Mouse (Mus musculus) cerebellum, adult 18-20 months (tissue): Measurements from ENCODE around the gene 2410004B18Rik.
"Not testable (repeated sequence)": the region's sequence is repeated elsewhere in the genome, so short reads cannot be mapped to it uniquely, and the experiment has no call there.

Experiments used
- DNase-seq, 2 experiments: peaks; one replicate each; pipeline ENCODE4 v3.0.0; 2021

Gene 2410004B18Rik

DNA sequence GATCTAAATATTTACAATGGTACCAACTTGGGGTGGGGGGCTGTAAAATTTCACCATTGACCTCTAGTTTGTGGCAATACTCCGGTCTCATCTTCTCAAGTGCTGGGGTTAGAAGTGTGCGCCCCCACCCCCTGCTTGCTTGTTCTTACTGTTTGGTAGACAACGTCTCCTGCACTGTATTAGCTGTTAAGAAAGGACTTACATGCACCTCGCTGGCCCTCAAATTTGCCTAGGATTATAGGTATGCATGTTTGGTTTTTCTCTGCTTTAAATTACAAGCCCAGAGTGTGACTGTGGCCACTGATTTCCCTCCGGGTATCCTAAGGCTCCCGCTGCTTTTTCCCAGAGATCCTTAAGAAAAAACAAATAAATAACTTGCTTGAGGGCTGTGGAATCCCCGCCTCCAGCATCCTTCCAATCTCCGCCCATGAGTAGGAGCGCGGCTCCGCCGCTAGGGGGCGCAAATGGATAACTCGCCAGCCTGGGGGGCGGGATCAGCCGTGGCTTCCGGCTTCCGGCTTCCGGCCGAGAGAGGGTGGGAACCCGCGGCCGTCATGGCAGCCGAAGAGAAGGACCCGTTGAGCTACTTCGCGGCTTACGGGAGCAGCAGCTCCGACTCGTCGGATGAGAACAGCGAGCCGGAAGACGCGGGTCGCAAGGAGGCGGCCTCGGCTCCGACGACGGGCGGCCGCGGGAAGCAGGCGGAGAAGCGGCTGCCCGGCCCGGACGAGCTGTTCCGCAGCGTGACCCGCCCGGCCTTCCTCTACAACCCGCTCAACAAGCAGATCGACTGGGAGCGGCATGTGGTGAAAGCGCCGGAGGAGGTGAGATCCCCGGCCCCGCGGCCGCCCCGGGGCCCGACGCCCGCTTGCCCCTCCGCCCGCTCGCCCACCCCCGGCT, at the start of gene 2410004B18Rik:
2410004B18Rik (plus strand) TSS at position 510 of the 900 bp plus-strand sequence.
- peak; percentile 89 to 94 for DNase-seq

DNA sequence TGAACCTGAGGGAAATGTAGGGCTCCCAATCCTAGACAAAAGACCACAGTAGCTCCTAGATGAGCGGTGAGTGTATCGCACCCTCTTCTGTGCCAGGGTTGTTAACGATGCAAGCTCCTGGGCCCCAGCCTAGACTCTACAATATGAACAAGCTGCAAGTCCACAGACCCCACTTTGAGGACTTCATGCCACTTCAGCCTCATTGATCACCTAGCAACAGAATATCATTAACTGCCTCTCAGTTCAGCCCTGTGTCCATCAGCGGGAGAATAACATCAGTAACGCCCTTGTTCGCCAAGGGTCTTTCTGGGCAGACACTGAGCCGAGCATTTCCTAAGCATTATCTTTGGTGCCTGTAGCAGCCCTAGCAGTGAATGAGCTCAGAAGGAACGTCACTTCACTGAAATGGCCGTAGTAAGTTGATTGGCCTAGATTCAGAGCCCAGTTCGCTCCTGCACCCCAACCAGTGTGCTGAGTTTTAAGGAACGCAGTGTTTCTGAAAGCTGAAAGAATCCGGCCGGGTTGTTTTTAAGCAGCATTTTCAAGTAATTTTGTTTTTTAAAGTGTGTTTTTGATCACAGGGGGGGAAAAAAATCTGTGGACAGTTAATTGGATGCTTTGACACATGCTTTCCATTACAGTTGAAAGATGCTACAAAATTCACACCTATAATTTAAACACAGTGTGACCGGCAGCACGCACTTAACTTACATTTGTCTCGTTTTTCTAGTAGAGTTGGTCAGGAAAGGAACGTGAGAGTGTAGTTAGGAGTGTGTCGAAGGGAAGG, 47.3 kb upstream of the 2410004B18Rik start:
- no peak for DNase-seq

DNA sequence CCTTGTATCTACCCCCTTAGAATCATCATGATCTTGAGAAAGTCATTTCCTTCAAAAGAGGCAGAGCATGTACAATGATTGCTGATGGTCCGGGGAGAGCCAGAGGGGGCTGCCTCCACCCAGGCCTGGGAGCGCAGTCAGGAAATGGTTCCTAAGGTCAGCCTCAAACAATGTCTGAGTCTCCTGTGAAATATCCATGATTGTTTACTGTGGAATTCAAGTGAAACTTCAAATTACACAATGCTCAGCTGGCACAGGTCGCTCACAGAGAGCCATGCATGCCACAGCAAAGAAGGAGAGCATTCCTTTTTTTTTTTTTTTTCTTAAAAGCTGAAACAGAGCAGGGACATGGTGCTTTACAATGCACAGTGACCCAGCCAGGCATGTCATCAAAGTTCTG, 45.4 kb upstream of the 2410004B18Rik start:
- no peak for DNase-seq

DNA sequence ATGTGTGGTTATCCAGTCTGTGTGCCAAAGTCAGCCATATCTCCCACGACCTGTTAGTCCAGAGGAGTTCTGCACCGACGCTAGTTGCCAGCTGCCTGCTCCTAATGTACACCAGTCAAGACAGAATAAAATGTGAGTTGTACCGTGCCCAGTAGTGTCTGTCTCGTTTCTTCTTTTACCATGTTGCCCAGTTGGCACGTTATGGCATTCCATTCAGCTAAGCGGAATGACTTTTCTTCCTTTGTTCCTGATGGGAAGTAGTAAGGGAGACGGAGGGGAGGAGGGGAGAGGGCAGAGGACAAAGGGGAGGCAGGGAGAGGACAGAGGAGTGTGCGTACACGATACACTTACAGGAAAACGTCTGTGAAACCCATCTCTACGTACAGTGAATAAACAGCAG, 43.7 kb upstream of the 2410004B18Rik start:
- DNase-seq = no peak

DNA sequence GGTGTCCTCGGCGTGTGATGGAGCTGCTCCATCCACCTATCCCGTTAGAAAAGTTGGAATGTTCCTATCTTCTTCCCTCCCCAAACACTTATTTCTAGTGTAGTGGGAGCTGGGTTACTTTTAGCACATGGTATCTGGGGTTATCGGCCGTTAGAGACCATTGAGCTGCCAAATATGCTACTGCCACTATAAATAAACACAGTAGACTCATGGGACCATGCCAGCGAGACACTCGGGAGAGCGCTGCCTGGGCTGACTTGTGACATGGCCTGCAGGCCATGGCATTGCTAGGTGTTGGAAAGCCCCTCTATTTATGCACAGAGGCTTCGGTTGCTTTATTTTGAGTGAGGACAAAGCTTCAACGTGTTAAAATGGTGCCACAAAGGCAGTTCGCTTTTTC, 40.1 kb upstream of the 2410004B18Rik start:
- DNase-seq = no peak

DNA sequence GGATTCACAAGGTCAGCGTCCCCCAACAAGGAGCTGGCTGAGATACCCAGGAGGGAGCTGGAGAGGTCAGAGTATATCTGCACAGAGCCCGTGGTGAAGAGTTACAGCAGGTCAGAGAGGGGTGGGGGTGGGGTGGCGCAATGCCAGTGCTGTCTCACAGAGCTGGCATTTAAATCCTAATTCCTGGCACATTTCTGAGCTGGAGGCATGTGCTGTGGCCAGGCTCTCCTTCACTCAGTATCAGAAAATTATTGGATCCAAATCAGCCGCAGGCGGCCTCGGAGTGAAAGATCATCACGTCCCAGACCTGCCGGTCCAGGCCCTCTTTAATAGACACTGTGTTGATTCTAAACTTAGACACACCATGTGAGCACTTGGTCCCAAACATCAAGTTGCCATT, 38.0 kb upstream of the 2410004B18Rik start:
- DNase-seq = no peak

DNA sequence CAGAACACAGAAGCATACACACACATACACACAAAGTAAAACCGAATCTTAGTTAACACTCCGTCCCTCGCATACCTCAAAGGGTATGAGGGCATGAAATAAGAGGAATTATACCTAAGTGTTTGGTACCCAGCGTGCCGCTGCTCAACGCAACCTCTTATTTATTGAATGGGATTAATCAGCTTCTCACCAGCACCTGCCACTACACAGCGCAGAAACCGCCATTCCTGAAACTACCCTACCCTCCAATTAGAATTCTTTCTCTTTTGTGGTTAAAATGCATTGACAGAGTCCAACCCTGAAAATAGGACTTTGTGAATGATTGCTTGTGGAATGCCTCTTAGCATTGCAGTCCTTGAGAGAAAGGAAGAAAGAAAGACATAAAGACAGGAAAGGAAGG, 34.3 kb upstream of the 2410004B18Rik start:
- no peak for DNase-seq

DNA sequence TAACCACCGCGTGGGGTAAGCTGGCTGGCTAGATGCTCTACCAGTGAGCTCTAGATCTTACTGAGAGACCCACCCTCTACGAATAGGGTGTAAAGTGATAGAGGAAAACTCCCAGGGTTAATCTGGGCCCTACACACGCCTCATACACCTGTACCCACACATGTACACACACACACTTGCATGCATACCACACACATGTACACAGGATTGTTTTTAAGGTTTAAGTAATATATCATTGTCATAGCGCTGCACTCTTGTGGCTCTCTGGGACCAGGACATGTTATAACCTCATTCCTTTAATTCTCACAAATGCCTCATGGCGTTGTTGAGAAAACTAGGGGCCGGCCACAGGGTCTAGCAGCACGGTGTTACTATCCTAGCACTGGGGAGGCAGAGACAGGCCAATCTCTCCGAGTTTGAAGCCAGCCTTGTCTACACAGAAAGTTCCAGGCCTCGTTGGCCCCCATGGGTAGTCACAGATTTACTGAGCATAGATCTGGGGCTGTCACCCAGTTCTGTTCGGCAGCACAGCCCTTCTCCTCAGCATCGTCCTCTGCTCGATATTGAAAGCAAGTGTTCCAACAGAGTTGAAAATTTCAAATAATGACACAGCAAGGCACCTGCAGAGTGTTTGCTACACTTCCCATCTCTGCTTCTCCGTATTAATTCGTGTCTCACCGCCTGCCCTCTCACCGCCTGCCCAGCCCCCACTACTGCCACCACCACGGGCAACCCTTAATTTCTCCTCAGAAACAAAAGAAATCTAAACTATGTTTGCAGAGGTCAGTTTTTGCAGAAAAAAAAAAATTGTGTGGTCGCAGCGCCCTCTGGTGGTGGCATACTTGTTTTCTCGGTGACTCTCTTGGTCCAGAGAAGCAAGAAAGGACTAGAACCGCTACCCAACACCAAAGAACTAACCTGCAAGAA, 32.7 kb upstream of the 2410004B18Rik start:
- peak; percentile 24 to 65 for DNase-seq

DNA sequence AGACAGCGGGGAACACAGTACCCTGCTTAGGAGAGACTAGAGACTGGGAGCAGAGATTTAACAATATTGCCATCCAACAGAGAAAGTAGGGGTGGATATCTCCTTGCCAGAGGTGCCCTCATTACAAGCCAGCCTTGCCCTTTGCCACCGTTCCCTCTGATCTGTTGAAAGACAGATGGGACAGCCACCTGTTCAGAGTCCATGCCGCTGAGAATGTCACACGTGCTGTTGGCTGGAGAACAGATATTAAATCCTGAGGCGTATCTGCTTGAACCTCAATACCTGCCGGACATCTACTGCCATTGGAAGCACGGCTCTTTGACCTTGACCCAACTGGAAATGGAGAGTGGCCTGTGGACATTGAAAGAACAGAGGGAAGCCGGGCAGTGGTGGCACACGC, 31.2 kb upstream of the 2410004B18Rik start:
- DNase-seq = no peak

DNA sequence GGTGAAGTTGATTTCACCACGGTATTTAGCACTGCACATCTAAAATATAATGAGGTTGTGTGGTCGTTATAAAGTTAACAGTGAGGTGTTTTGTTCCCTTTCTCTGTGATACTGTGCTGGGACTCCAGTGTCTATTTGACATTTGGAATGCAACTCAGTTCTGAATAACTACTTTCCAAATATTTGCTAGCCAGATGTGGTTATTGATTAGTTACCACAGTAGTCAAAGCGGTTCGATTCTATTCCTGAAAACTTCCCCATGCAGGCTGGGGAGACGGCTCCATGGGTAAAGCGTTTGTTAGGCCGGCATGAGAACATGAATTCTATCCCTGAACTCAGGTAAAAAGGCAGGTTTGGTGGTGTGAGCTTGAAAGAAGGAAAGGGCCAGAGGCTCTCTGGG, 25.3 kb upstream of the 2410004B18Rik start:
- no peak for DNase-seq

DNA sequence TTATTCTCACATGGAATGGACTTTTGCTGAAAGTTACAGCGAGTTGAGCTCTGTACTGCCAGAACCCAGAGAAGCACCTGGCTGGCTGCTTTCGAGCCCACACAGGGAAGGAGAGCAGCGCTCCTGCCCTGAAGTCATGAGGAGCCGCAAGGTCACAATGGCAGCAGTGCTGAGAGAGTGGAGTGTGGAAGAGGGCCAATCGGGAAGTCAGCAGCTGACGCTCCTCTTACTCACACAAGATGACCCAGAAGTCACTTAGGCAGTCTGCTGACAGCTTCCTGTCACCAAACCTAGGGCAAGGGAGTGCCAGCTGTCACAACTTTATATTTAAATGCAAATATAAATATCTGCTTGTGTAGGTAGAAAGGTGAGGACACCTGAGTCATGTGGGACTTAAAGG, 24.6 kb upstream of the 2410004B18Rik start:
- no peak for DNase-seq

DNA sequence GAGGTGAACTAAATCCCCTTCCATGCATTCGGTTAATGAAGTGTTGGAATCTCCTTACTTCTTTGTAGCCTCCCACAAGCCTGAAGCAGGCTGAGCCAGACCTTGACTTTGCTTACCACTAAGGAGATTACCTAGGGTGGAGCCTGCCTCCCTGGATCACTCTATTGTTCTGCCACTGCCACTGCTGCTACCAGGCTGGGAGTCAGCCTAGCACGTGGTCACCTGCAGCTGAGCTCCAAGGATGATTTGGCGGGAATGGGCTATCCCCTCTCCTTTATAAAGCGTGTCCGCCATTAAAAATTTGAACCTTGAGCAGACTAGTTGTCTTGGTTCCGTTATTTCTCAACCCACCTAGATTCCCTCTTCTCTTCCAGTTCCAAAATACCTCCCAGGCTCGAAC, 23.9 kb upstream of the 2410004B18Rik start:
- DNase-seq = not testable (repeated sequence)

DNA sequence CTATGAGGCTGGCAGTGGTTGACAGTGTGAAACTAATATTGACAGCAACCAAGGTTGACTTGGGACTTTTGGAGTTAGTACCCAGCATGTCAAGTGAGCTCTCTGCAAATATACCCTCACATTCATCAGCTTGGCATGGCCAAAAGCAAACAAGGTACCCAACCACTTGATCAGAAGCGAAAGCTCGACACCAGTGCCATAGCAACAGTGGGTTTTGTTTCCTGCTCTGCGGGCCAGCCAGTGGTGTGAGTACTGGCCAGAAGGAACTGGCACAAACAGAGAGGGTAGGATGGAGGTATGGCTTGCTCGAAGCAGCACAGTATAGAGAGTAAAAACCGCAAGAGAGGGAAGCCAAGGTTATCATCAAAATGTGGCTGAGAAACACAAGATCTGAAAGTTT, 21.4 kb upstream of the 2410004B18Rik start:
- no peak for DNase-seq

DNA sequence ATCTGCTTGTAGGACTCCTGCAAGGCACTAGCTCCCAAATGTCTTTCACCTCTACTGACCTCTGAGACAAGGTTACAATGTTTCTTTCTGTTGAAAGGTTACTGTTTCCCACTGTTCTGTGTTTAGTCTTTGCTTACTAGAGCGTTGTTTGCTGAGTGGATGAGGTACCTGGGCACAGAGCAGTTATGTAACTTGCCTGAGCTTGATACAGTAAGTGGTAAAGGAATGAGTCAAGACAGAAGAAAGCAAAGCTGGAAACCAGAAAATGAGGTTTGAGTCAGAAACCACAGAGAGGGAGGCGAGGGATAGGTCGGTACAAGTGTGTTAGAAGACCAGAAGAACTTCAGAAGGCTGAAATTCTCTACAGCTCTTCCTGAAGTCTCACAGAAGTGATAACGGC, 21.0 kb upstream of the 2410004B18Rik start:
- no peak for DNase-seq

DNA sequence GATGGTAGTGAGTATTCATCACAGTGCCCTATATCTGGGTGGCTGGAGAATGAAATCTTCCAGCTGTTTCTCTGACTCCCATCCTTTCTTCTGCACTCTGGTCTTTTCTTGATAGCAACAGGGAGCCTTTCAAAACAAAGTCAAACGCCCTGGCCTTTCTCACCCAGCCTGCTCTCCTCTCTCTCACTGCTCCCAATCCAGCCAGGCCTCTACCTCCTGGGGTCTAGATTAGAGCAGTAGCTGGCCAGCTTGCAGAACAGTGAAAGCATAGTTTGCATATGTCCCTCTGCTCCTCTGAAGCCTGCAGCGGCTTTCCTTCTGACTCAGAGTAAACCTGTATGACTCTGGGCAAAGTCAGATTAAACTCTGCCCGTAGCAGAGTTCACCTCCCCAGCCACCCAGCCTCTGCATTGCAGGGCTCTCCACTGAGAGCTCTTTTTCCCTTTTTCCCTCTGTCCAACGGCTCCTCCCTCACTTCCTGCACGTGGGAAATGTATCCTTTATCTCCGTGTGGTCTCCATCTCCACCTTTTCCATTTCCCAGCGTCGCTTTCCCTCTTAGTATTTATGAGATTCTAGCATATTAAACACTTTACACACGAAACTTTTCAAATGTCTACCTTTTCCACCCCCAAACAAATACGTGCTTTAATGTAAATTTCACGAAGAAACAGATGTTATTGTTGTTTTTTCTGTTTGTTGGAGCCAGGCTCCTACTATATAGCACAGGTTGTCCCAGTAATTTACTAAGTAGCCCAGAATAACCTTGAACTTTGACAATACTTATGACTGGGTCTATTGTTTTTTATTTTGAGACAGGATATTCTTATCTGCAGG, 15.6 kb upstream of the 2410004B18Rik start, which contains the start of gene Bcl10:
Bcl10 (plus strand) TSS at position 786 of the 836 bp plus-strand sequence.
- no peak for DNase-seq

DNA sequence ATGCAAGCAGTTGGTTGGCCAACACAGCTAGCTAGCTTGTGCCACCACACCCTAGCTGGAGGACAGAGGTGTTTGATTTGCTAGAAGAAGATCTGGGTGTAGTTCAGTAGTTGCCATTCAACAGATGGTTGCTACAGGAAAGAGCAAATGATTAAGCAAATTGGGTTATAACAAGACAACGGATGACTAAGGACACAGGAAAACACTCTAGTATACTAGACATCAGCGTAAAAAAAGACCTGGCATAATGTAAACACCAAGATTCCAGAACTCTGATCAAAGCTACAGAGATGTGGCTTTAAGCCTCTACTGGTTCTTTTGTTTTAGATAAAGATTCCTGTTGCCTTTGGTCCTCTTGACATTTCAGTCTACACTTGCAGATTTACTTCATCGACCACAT, 14.8 kb upstream of the 2410004B18Rik start:
- no peak for DNase-seq

DNA sequence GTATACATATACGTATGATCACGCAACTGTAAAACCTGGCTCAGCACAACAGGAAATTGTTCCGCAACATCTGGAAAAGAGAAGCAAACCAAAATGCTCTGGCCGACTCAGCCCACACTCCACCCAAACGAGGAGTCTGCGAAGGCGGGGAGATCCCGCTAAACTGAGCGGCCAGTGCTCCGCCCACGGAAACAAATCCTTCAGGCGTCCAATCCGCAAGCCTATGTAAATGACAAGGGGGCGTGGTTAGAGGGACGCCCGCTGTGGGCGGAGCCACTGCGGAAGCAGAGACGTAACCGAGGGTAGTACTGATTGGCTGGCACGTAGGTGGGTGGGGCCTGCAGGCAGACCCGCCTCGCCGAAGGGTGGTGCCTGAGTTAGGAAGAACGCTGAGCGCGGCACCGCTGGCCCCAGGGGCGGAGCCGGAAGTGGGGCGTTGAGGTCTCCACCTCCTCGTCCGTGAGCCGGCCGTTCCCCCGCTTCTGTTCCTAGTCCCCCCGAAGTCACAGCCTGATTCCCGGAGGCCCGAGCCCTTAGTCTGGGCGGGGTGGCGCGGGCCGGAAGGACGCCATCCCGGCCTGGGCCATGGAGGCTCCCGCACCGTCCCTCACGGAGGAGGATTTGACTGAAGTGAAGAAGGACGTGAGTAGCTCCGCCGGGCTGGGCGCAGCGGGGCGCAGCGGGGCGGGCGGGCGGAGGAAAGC, 13.8 kb upstream of the 2410004B18Rik start:
- peak; percentile 97 to 99 for DNase-seq

DNA sequence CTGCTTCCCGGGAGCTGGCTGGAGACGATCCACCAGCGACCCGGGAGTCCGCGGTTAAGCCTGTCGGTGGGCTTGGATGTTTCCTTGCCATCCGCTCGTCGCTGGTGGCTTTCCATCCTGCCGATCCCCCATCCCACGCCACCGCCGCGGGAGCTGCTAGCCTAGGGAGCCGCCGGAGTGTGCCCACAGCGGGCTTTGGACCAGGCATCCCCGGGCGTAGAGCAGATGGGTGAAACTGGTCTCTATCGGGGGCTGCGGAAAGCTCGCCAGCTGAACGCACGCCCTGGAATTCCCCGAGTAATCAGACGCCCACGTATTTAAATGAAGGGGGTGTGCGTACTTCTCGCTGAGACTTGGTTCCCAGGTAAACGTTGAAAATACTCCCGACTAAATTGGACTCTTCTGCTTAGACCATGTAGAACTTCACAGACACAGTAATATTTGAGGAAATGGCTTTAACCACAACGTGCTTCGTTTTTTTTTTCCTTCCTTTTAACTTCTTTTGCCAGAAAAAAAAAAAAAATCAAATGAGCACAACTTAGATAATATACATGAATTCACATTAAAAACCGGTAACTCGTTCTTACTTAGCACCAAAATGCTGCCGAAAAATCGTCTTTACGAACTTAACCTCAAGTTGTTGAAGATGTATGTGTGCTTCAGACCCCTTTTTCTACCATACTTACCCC, 13.0 kb upstream of the 2410004B18Rik start:
- DNase-seq = peak; percentile 57 to 67

DNA sequence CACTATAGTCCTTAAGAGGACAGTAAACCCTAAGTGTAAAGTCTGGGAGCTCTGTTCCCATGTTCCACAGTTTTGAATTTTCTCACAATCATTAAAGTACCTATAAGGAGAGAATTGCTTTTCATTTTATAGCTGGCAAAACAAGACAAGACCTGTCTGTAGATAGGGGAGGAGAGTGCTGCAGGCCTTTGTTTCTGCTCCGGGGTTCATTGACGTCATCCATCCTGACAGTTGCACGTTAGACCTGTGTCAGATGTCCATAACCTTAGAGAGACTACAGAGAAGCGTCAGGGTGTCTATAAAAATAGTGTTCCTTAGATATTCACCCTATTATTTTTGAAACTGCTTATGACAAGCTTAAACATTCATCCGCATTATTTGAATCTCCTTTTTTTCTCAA, 12.3 kb upstream of the 2410004B18Rik start:
- no peak for DNase-seq
